In genomic region chr4:83596486-83596885, GRCm38 (mm10) we compare ENCODE assay signal across 9 mouse cellular contexts.
DNase-seq lines count a peak whose midpoint lies in the region; ATAC-seq and TF ChIP-seq lines count a peak whose summit lies in the region.
"Had no signal": no experiment of that assay in that cellular context is flagged by ENCODE, and none has a peak within 500 bp of the region (broad histone marks: within the 10 kb centered on the region; RNA-seq: fewer than 3 reads in every experiment).

No protein-coding gene starts in this region.

- H3K9ac ChIP-seq in intestine, postnatal 0 days (ENCODE audit: low read depth, low read length) = no peak overlapping the region
- no peak overlapping the region for H3K9ac ChIP-seq in intestine, embryonic 16.5 days (ENCODE audit: low read depth, low read length)

- H3K9me3 ChIP-seq in intestine, postnatal 0 days (ENCODE audit: control insufficient read depth) = no peaks in the 10 kb centered on the region
- no peaks in the 10 kb centered on the region for H3K9me3 ChIP-seq in intestine, embryonic 16.5 days (ENCODE audit: control insufficient read depth, low read length)

- peak; percentile 76 for TF ChIP-seq CTCF in intestine, postnatal 0 days (IDR thresholded peaks at IDR 0.05; ENCODE audit: low read depth)

- no peaks in the 10 kb centered on the region for H3K27me3 ChIP-seq in intestine, postnatal 0 days (replicated peaks; ENCODE audit: control insufficient read depth, insufficient read depth, low read length)
- H3K27me3 ChIP-seq in intestine, embryonic 16.5 days (replicated peaks; ENCODE audit: control insufficient read depth, insufficient read depth, low read length) = no peaks in the 10 kb centered on the region

- H3K36me3 ChIP-seq in intestine, postnatal 0 days (ENCODE audit: control insufficient read depth, insufficient read depth) = no peaks in the 10 kb centered on the region
- no peaks in the 10 kb centered on the region for H3K36me3 ChIP-seq in intestine, embryonic 16.5 days (ENCODE audit: control insufficient read depth, insufficient read depth, low read length)

- H3K4me1 ChIP-seq in intestine, postnatal 0 days (replicated peaks; ENCODE audit: control insufficient read depth, insufficient read depth, low read length) = no peaks in the 10 kb centered on the region
- no peaks in the 10 kb centered on the region for H3K4me1 ChIP-seq in intestine, embryonic 16.5 days (ENCODE audit: control insufficient read depth, insufficient read depth, low read length)

- no peak overlapping the region for H3K4me3 ChIP-seq in intestine, postnatal 0 days (ENCODE audit: low read depth, low read length)
- H3K4me3 ChIP-seq in intestine, embryonic 16.5 days (ENCODE audit: low read length) = no peak overlapping the region

- no peak overlapping the region for H3K4me2 ChIP-seq in intestine, postnatal 0 days (replicated peaks; ENCODE audit: low read depth)
- H3K4me2 ChIP-seq in intestine, embryonic 16.5 days (ENCODE audit: low read depth, low read length) = no peak overlapping the region

- WGBS in intestine, postnatal 0 days = 24% methylated on average over 2 of the region's 2 CpGs
- WGBS in intestine, embryonic 16.5 days = 22% methylated on average over 2 of the region's 2 CpGs

- DNase-seq in 416B (ENCODE audit: low read depth) (peak; percentile 65), MN1 (ENCODE audit: low spot score) (peak; percentile 24)
- DNase-seq in right cerebral cortex, adult 2 months (ENCODE audit: low spot score in 2 of 2) = no peak
- no peak for DNase-seq in heart, postnatal 14 days
- no peak for DNase-seq in thymus, postnatal 25 days
- DNase-seq: kidney, postnatal 36 days had no signal

- intact Hi-C loops in heart, postnatal 14 days (cut with DNase I) = no loop called here

- no peak for ATAC-seq in intestine, postnatal 0 days
- ATAC-seq in intestine, embryonic 16.5 days = no peak
- ATAC-seq in granulocyte monocyte progenitor cell, adult 5-6 weeks (replicated peaks; ENCODE audit: poor library complexity, severe bottlenecking) = peak; percentile 70

- H3K27ac ChIP-seq in intestine, postnatal 0 days (ENCODE audit: low read depth, low read length) = no peak overlapping the region
- H3K27ac ChIP-seq in intestine, embryonic 16.5 days (ENCODE audit: low read length) = no peak overlapping the region

Comparison
In these comparisons a context has a peak if more than half of its experiments do, and no peak if none do; other contexts are left out.
1. DNase-seq: peak in 416B (single experiment) and MN1 (single experiment); none in right cerebral cortex, adult 2 months (0 of 2), heart, postnatal 14 days (0 of 2) and thymus, postnatal 25 days (single experiment).